Mouse (Mus musculus): ENCODE measurements around the gene Dbil5. TPM values are rescaled to one million over a fixed set of nuclear protein-coding genes. Genes with fewer than 3 reads are reported as not detected.

Gene Dbil5
- 0.24 TPM in 1 of 2 replicates, not detected in the other for polyA plus RNA-seq (2015; fragmentation: Nextera tagmentation; extraction: Ambion mirVana)

GRCm38 (mm10) chr11:76217390-76217800 is at the start of gene Dbil5, which contains the start of gene Gemin4:
TSS of gene Dbil5 (plus strand) at chr11:76217608.
TSS of gene Gemin4 (minus strand) at chr11:76217664.

GRCm38 (mm10) chr11:76179495-76180145 is 37.8 kb upstream of the Dbil5 start, which contains the start of the genes Vps53 and Fam57a:
TSS of gene Vps53 (minus strand) at chr11:76179647.
TSS of gene Fam57a (plus strand) at chr11:76179671.

GRCm38 (mm10) chr11:76242901-76243810 is 25.7 kb downstream of the Dbil5 start, which contains the start of the genes Mrm3 and Glod4:
TSS of gene Mrm3 (plus strand) at chr11:76243715.
TSS of gene Glod4 (minus strand) at chr11:76243725.

Other genes starting within 250 kb of the Dbil5 start
- 1.3 and 1.6 TPM in 2 replicates for gene 1700016K19Rik, start 217.7 kb upstream of the Dbil5 start, polyA plus RNA-seq (2015; fragmentation: Nextera tagmentation; extraction: Ambion mirVana)
- 39.4 and 39.5 TPM in 2 replicates for gene Rflnb, start 189.8 kb upstream of the Dbil5 start, polyA plus RNA-seq (2015; fragmentation: Nextera tagmentation; extraction: Ambion mirVana)
- 25.9 and 27.4 TPM in 2 replicates for gene Vps53, start 38.0 kb upstream of the Dbil5 start, polyA plus RNA-seq (2015; fragmentation: Nextera tagmentation; extraction: Ambion mirVana)
- 16.0 and 21.6 TPM in 2 replicates for gene Fam57a, start 37.9 kb upstream of the Dbil5 start, polyA plus RNA-seq (2015; fragmentation: Nextera tagmentation; extraction: Ambion mirVana)
- 7.7 and 12.3 TPM in 2 replicates for gene Gemin4, start 56 bp downstream of the Dbil5 start, polyA plus RNA-seq (2015; fragmentation: Nextera tagmentation; extraction: Ambion mirVana)
- 12.5 and 16.0 TPM in 2 replicates for gene Mrm3, start 26.1 kb downstream of the Dbil5 start, polyA plus RNA-seq (2015; fragmentation: Nextera tagmentation; extraction: Ambion mirVana)
- 77.9 and 89.8 TPM in 2 replicates for gene Glod4, start 26.1 kb downstream of the Dbil5 start, polyA plus RNA-seq (2015; fragmentation: Nextera tagmentation; extraction: Ambion mirVana)
- 83.6 and 94.8 TPM in 2 replicates for gene Nxn, start 181.5 kb downstream of the Dbil5 start, polyA plus RNA-seq (2015; fragmentation: Nextera tagmentation; extraction: Ambion mirVana)
- gene Timm22, start 189.3 kb downstream of the Dbil5 start, polyA plus RNA-seq (2015; fragmentation: Nextera tagmentation; extraction: Ambion mirVana), result 61.3 and 66.1 TPM in 2 replicates

Measured in urinary bladder, postnatal 0 days (tissue).